Mouse (Mus musculus): ENCODE measurements around the gene Timm13. TPM values are rescaled to one million over a fixed set of nuclear protein-coding genes. Genes with fewer than 3 reads are reported as not detected.

Timm13 gene
- polyA plus RNA-seq, 1 experiment, result 135 TPM

DNA sequence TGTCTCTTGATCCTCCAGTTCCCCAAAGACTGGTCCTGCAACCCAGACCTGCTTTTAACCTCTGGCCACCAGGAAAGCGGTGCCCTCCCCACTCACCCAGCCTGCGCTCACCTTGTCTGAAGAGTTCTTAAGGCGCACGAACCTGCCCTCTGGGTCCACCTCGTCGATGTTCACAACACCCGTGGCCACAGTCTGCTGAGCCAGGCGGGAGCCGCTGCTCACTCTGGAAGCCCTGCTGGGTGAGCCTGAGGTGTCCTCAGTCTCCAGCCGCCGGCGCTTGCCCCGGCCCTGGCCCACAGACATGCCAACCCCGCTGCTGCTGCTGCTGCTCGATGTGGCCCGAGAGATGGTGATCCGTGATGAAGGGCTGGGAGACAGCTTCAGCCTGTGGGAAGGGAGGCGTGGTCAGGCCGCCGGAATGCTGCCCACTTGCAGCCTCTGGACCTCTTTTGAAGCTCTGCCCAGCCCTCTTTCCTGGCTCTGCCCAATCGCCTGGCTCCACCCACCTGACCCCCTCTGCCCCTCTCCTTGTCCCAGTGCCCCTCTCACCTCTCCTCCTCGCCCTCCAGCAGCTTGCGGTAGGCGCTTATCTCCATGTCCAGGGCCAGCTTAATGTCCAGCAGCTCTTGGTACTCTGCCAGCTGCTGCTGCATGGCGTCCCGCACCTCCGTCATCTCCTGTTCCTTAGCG, 3.4 kb upstream of the Timm13 start:
- Histone ChIP-seq H3K9me3 (replicated peaks; ENCODE audit: control insufficient read depth, insufficient read depth, low read length, poor library complexity, severe bottlenecking) (no peaks in the 10 kb centered on the region), H3K27me3 (ENCODE audit: control insufficient read depth, insufficient read depth, low read length, poor library complexity, severe bottlenecking) (no peaks in the 10 kb centered on the region), H3K4me1 (ENCODE audit: control insufficient read depth, insufficient read depth, low read length) (no peaks in the 10 kb centered on the region), H3K4me3 (ENCODE audit: low read depth, low read length) (no peak overlapping the region), H3K36me3 (ENCODE audit: control insufficient read depth, insufficient read depth, low read length, poor library complexity, severe bottlenecking) (peaks cover 3% of the 10 kb centered on the region), H3K27ac (ENCODE audit: insufficient read depth, low read length) (no peak overlapping the region), H3K9ac (ENCODE audit: low read depth, poor library complexity, severe bottlenecking) (no peak overlapping the region)
- no peak for TF ChIP-seq CTCF (IDR thresholded peaks at IDR 0.05; ENCODE audit: low read depth, low read length)

DNA sequence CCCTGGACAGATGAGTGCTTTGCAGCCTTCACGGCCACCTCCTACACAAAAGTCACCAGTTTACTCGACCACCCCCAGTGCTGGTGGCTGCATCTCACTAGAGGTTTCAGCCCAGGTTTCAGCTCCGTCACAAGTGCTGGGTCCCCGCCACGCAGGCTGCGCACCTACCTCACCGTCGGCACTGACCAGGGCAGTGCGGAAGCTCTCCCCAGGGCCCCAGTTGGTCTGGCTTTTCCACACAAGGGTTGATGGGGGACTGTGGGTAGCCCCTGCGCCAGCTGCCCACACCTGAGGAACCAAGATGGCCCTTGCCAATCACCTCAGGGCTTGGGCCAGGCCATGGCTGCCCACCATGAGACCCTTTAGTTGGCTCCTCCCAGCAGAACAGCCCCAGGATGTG, 2.5 kb upstream of the Timm13 start:
- no peaks in the 10 kb centered on the region for H3K27me3 ChIP-seq (ENCODE audit: control insufficient read depth, insufficient read depth, low read length, poor library complexity, severe bottlenecking)
- no peak overlapping the region for H3K4me3 ChIP-seq (ENCODE audit: low read depth, low read length)
- H3K9ac ChIP-seq (ENCODE audit: low read depth, poor library complexity, severe bottlenecking), result no peak overlapping the region
- TF ChIP-seq EP300 (IDR thresholded peaks at IDR 0.05; ENCODE audit: insufficient read depth, low read depth, low read length) (no peak), POLR2A (IDR thresholded peaks at IDR 0.05; ENCODE audit: insufficient read depth, low read length) (no peak)
- H3K27ac ChIP-seq (ENCODE audit: insufficient read depth, low read length), result no peak overlapping the region
- no peaks in the 10 kb centered on the region for H3K9me3 ChIP-seq (replicated peaks; ENCODE audit: control insufficient read depth, insufficient read depth, low read length, poor library complexity, severe bottlenecking)
- peaks cover 2% of the 10 kb centered on the region for H3K4me1 ChIP-seq (ENCODE audit: control insufficient read depth, insufficient read depth, low read length)
- no peaks in the 10 kb centered on the region for H3K36me3 ChIP-seq (ENCODE audit: control insufficient read depth, insufficient read depth, low read length, poor library complexity, severe bottlenecking)

DNA sequence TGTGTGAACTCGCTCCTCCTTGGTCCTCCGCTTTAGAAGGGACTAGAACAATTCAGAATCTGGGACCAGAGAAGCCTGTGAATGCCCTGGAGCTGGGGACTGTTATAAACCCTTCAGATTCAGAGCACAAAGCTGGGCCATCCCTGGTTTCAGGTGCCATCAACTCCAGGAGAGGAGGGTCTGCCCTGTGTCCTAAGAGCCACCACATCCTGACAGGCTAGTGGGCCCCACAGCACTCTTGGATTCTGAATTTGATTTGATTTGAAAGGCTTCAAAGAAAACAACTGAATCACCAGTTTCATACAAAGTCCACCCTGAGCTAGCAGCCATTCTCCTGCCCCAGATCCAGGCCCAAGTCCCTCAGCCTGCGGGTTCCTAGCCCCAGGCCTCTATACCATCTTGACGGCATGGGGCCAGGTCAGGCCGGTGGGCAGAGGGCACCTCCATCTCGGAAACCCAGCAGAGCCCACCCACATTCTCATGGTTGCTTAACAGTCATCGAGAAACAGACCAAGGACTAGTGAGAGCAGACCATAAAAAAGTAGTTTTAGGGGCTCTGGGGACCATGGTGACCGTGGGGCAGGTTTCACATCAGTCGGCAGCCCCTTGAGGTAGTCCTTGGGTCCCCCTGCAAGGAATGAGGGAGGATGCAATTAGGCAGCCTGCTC, 1.6 kb upstream of the Timm13 start:
- no peaks in the 10 kb centered on the region for H3K36me3 ChIP-seq (ENCODE audit: control insufficient read depth, insufficient read depth, low read length, poor library complexity, severe bottlenecking)
- H3K9ac ChIP-seq (ENCODE audit: low read depth, poor library complexity, severe bottlenecking), result no peak overlapping the region
- no peak overlapping the region for H3K27ac ChIP-seq (ENCODE audit: insufficient read depth, low read length)
- H3K27me3 ChIP-seq (ENCODE audit: control insufficient read depth, insufficient read depth, low read length, poor library complexity, severe bottlenecking), result no peaks in the 10 kb centered on the region
- TF ChIP-seq EP300 (IDR thresholded peaks at IDR 0.05; ENCODE audit: insufficient read depth, low read depth, low read length) (no peak), CTCF (IDR thresholded peaks at IDR 0.05; ENCODE audit: low read depth, low read length) (no peak), POLR2A (IDR thresholded peaks at IDR 0.05; ENCODE audit: insufficient read depth, low read length) (no peak)
- H3K9me3 ChIP-seq (replicated peaks; ENCODE audit: control insufficient read depth, insufficient read depth, low read length, poor library complexity, severe bottlenecking), result no peaks in the 10 kb centered on the region
- peaks cover 2% of the 10 kb centered on the region for H3K4me1 ChIP-seq (ENCODE audit: control insufficient read depth, insufficient read depth, low read length)
- H3K4me3 ChIP-seq (ENCODE audit: low read depth, low read length), result no peak overlapping the region

DNA sequence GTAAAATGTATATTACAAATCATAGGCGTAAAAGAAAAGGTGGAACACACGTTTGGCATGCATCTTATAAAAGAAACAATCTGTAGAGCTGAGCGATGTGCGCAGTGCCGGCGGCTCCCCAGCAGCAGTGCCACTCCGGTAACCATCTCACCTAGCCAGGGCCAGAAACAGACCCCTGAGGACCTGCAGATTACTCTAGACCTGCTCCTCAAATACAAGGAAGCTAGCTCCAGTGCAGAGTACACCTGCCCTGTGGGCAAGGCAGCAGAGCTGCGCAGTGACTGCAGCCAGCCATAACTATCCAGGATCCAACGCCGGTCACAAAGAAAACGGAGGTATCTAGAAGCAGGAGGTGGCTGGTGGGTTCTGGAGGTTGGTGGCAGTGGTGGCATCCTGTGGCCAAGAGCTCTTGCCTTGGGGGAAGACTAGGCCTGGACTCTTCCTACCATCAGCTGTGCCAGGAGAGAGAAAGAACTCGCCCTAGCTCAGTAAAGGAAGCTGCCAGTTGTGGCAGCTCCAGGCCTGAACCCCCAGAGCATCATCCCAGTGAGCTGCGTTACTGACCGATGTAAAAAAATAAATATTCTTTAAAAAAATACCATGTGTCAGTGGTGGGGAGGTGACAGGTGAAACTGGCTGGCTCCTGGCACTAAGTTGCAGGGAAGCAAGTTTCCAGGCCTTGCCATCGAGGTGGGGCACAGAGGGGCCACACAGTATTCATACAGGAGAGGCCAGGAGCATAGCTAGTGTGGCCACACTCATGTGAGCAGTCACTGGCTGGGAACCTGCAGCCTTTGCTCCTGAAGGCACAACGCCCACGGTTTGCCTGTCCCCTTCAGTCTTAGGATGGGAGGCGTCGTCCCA, 872 bp upstream of the Timm13 start:
- H3K9me3 ChIP-seq (replicated peaks; ENCODE audit: control insufficient read depth, insufficient read depth, low read length, poor library complexity, severe bottlenecking), result no peaks in the 10 kb centered on the region
- peaks cover 2% of the 10 kb centered on the region for H3K4me1 ChIP-seq (ENCODE audit: control insufficient read depth, insufficient read depth, low read length)
- no peaks in the 10 kb centered on the region for H3K27me3 ChIP-seq (ENCODE audit: control insufficient read depth, insufficient read depth, low read length, poor library complexity, severe bottlenecking)
- H3K4me3 ChIP-seq (ENCODE audit: low read depth, low read length), result no peak overlapping the region
- TF ChIP-seq POLR2A (IDR thresholded peaks at IDR 0.05; ENCODE audit: insufficient read depth, low read length) (no peak), CTCF (IDR thresholded peaks at IDR 0.05; ENCODE audit: low read depth, low read length) (no peak), EP300 (IDR thresholded peaks at IDR 0.05; ENCODE audit: insufficient read depth, low read depth, low read length) (no peak)
- no peak overlapping the region for H3K27ac ChIP-seq (ENCODE audit: insufficient read depth, low read length)
- H3K36me3 ChIP-seq (ENCODE audit: control insufficient read depth, insufficient read depth, low read length, poor library complexity, severe bottlenecking), result no peaks in the 10 kb centered on the region
- no peak overlapping the region for H3K9ac ChIP-seq (ENCODE audit: low read depth, poor library complexity, severe bottlenecking)

DNA sequence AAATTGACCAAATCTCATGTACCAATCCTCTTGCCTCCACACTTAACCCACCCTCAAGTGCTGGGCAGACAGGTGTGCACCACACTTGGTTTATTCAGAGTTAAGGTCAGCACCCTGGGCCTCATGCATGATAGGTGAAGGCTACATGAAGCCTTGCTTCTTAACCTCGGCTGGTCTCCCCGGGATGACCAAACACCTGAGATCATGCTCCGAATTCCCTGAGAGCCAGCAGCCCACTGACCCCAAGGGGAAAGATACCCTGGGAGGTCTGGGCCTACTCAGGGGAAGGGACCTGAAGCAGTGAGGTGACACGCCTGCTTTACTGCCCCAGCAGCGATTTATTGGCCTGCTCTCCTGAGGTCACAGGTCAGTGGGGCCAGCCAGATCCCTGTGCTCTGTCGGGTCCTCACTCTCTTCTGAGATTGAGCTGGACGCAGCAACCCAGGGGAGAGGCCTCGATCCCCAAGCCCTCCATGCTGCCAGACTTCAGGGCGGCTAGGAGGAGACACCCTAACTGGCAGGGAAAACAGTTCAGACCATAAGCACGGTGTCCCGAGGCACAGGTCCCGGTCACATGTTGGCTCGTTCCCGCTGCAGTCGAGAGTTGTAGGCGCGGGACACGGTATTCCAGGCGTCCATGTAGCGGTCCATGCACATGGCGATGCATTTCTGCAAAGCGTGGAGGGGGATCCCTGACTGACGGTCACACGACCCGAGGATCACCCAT, 1.0 kb downstream of the Timm13 start:
- Histone ChIP-seq H3K4me1 (ENCODE audit: control insufficient read depth, insufficient read depth, low read length) (peaks cover 2% of the 10 kb centered on the region), H3K9me3 (replicated peaks; ENCODE audit: control insufficient read depth, insufficient read depth, low read length, poor library complexity, severe bottlenecking) (no peaks in the 10 kb centered on the region), H3K27me3 (ENCODE audit: control insufficient read depth, insufficient read depth, low read length, poor library complexity, severe bottlenecking) (no peaks in the 10 kb centered on the region), H3K4me3 (ENCODE audit: low read depth, low read length) (peak overlapping the region; percentile 68), H3K27ac (ENCODE audit: insufficient read depth, low read length) (peak overlapping the region; percentile 1; the same call in 1 of the 2 replicates), H3K36me3 (ENCODE audit: control insufficient read depth, insufficient read depth, low read length, poor library complexity, severe bottlenecking) (no peaks in the 10 kb centered on the region), H3K9ac (ENCODE audit: low read depth, poor library complexity, severe bottlenecking) (peak overlapping the region; percentile 67)
- TF ChIP-seq CTCF (IDR thresholded peaks at IDR 0.05; ENCODE audit: low read depth, low read length) (no peak), EP300 (IDR thresholded peaks at IDR 0.05; ENCODE audit: insufficient read depth, low read depth, low read length) (no peak), POLR2A (IDR thresholded peaks at IDR 0.05; ENCODE audit: insufficient read depth, low read length) (no peak)

Data from ES-Bruce4 (cell line).